Mouse (Mus musculus) MEL (cell line): ENCODE data around the gene Fnbp1l. TPM values are rescaled to one million over a fixed set of nuclear protein-coding genes. Genes with fewer than 3 reads are reported as not detected.

Experiments
- DNase-seq: peaks from one replicate; pipeline ENCODE4 v3.0.0; 2011; ENCODE audit warnings: low read depth, low spot score
- H3K27ac ChIP-seq: 2 replicates; pipeline ENCODE4 v1.5.1; 2012; ENCODE audit warnings: low read depth, mild to moderate bottlenecking, control low read depth, low read length, moderate library complexity; ENCODE audit not compliant: control insufficient read depth
- H3K27me3 ChIP-seq, 2 experiments: fragments of 150-350 bp in 1 of 2; sonication (generic) in 1 of 2; 2 replicates each; pipeline ENCODE4 v1.6.1; 2012; ENCODE audit warnings: low read length in 2 of 2, mild to moderate bottlenecking in 2 of 2, improper control_type of control experiment in 1 of 2, moderate library complexity in 1 of 2; ENCODE audit not compliant: insufficient read depth in 2 of 2, control insufficient read depth in 1 of 2
- H3K36me3 ChIP-seq, 2 experiments: 2 replicates each; pipeline ENCODE4 v1.6.1; 2012 to 2014; ENCODE audit warnings: low read length in 2 of 2, improper control_type of control experiment in 1 of 2, inconsistent platforms in 1 of 2, mild to moderate bottlenecking in 1 of 2; ENCODE audit not compliant: insufficient read depth in 2 of 2, control insufficient read depth in 1 of 2
- H3K4me1 ChIP-seq, 2 experiments: fragments of 150-350 bp in 1 of 2; sonication (generic) in 1 of 2; 2 replicates each; pipeline ENCODE4 v1.6.1; 2012; ENCODE audit warnings: low read length in 2 of 2, improper control_type of control experiment in 1 of 2, mild to moderate bottlenecking in 1 of 2; ENCODE audit not compliant: insufficient read depth in 2 of 2, control insufficient read depth in 1 of 2
- H3K4me3 ChIP-seq, 2 experiments: fragments of 150-350 bp in 1 of 2; sonication (generic) in 1 of 2; 2 replicates each; pipeline ENCODE4 v1.5.1; 2012; ENCODE audit warnings: low read depth in 2 of 2, low read length in 2 of 2, mild to moderate bottlenecking in 2 of 2, moderate library complexity in 2 of 2, control low read depth in 1 of 2, improper control_type of control experiment in 1 of 2; ENCODE audit not compliant: control insufficient read depth in 1 of 2, insufficient read depth in 1 of 2
- H3K79me2 ChIP-seq: 2 replicates; pipeline ENCODE4 v1.6.1; 2012; ENCODE audit warnings: mild to moderate bottlenecking, low read length, moderate library complexity; ENCODE audit not compliant: control insufficient read depth, poor library complexity, insufficient read depth
- H3K9ac ChIP-seq: 2 replicates; pipeline ENCODE4 v1.6.1; 2012; ENCODE audit warnings: low read depth, mild to moderate bottlenecking, control low read depth, low read length, moderate library complexity; ENCODE audit not compliant: control insufficient read depth, poor library complexity, severe bottlenecking
- H3K9me3 ChIP-seq: fragments of 150-350 bp; sonication (generic); replicated peaks from 2 replicates; pipeline ENCODE4 v1.6.1; 2012; ENCODE audit warnings: mild to moderate bottlenecking, low read length, improper control_type of control experiment, moderate library complexity; ENCODE audit not compliant: insufficient read depth
- CHD1 ChIP-seq: IDR thresholded peaks from 2 replicates; pipeline ENCODE4 v1.6.1; 2012; ENCODE audit warnings: low read depth, mild to moderate bottlenecking, inconsistent platforms, low read length, improper control_type of control experiment
- CTCF ChIP-seq, 3 experiments: IDR thresholded peaks in 2 of 3; conservative IDR thresholded peaks in 1 of 3; 2 replicates each; pipeline ENCODE4 v1.5.1; 2011 to 2012; ENCODE audit warnings: low read length in 3 of 3, low read depth in 2 of 3, mild to moderate bottlenecking in 2 of 3, improper control_type of control experiment in 1 of 3, inconsistent platforms in 1 of 3, mixed read lengths in 1 of 3, moderate library complexity in 1 of 3; ENCODE audit not compliant: control insufficient read depth in 1 of 3, insufficient read depth in 1 of 3, poor library complexity in 1 of 3, severe bottlenecking in 1 of 3
- EP300 ChIP-seq, 2 experiments: IDR thresholded peaks; 2 replicates each; pipeline ENCODE4 v1.6.1; 2011; ENCODE audit warnings: improper control_type of control experiment in 2 of 2, low read length in 2 of 2, low read depth in 1 of 2, mild to moderate bottlenecking in 1 of 2
- KAT2A ChIP-seq: conservative IDR thresholded peaks from 2 replicates; pipeline ENCODE4 v1.6.1; 2012; ENCODE audit warnings: low read depth, low read length, improper control_type of control experiment, inconsistent platforms
- MAFK ChIP-seq: IDR thresholded peaks from 2 replicates; pipeline ENCODE4 v1.6.1; 2011; ENCODE audit warnings: low read depth, mild to moderate bottlenecking, low read length, improper control_type of control experiment, borderline replicate concordance
- MAX ChIP-seq: IDR thresholded peaks from 2 replicates; pipeline ENCODE4 v1.6.1; 2011; ENCODE audit warnings: low read length, improper control_type of control experiment
- MAZ ChIP-seq: IDR thresholded peaks from 2 replicates; pipeline ENCODE4 v1.6.1; 2012; ENCODE audit warnings: low read depth, mild to moderate bottlenecking, inconsistent platforms, low read length, improper control_type of control experiment
- MXI1 ChIP-seq: IDR thresholded peaks from 2 replicates; pipeline ENCODE4 v1.6.1; 2011; ENCODE audit warnings: mild to moderate bottlenecking, low read depth, low read length, improper control_type of control experiment
- MYB ChIP-seq: IDR thresholded peaks from 2 replicates; pipeline ENCODE4 v1.6.1; 2011; ENCODE audit warnings: mild to moderate bottlenecking, low read depth, low read length, improper control_type of control experiment
- MYC ChIP-seq: IDR thresholded peaks from 2 replicates; pipeline ENCODE4 v1.6.1; 2011; ENCODE audit warnings: low read depth, mild to moderate bottlenecking, low read length, improper control_type of control experiment, moderate library complexity
- NRF1 ChIP-seq: IDR thresholded peaks from 2 replicates; pipeline ENCODE4 v1.6.1; 2014; ENCODE audit warnings: low read depth, mild to moderate bottlenecking, inconsistent platforms, low read length, improper control_type of control experiment, moderate library complexity; ENCODE audit not compliant: poor library complexity, insufficient read depth, severe bottlenecking
- POLR2A ChIP-seq, 2 experiments: IDR thresholded peaks; 2 replicates each; pipeline ENCODE4 v1.6.1; 2011 to 2012; ENCODE audit warnings: low read length in 2 of 2, mild to moderate bottlenecking in 2 of 2, control low read depth in 1 of 2, improper control_type of control experiment in 1 of 2, low read depth in 1 of 2, moderate library complexity in 1 of 2; ENCODE audit not compliant: control insufficient read depth in 1 of 2, insufficient read depth in 1 of 2, poor library complexity in 1 of 2
- POLR2AphosphoS2 ChIP-seq: IDR thresholded peaks from 2 replicates; pipeline ENCODE4 v1.6.1; 2011; ENCODE audit warnings: low read length, improper control_type of control experiment
- POLR2AphosphoS5 ChIP-seq: IDR thresholded peaks from 2 replicates; pipeline ENCODE4 v1.6.1; 2012; ENCODE audit warnings: low read depth, borderline replicate concordance, mild to moderate bottlenecking, inconsistent platforms, low read length, moderate library complexity, mixed read lengths
- RAD21 ChIP-seq: IDR thresholded peaks from 2 replicates; pipeline ENCODE4 v1.6.1; 2011; ENCODE audit warnings: mild to moderate bottlenecking, low read depth, low read length, improper control_type of control experiment
- SIN3A ChIP-seq: IDR thresholded peaks from 2 replicates; pipeline ENCODE4 v1.6.1; 2012; ENCODE audit warnings: low read length, improper control_type of control experiment, inconsistent platforms
- TCF12 ChIP-seq: IDR thresholded peaks from 2 replicates; pipeline ENCODE4 v1.6.1; 2014; ENCODE audit warnings: low read depth, mild to moderate bottlenecking, inconsistent platforms, low read length, improper control_type of control experiment, moderate library complexity
- USF1 ChIP-seq: IDR thresholded peaks from 2 replicates; pipeline ENCODE4 v1.6.1; 2014; ENCODE audit warnings: low read depth, mild to moderate bottlenecking, inconsistent platforms, low read length, improper control_type of control experiment, moderate library complexity
- ZMIZ1 ChIP-seq: IDR thresholded peaks from 2 replicates; pipeline ENCODE4 v1.6.1; 2012; ENCODE audit warnings: low read depth, mild to moderate bottlenecking, inconsistent platforms, low read length, improper control_type of control experiment, moderate library complexity
- ZNF384 ChIP-seq: IDR thresholded peaks from 2 replicates; pipeline ENCODE4 v1.6.1; 2012; ENCODE audit warnings: low read depth, mild to moderate bottlenecking, inconsistent platforms, low read length, improper control_type of control experiment
- polyA plus RNA-seq, 2 experiments: library from polyadenylated mRNA; stranded (reverse) in 1 of 2; unstranded in 1 of 2; fragments of >175 nt in 1 of 2; fragments of >200 nt in 1 of 2; gene quantifications; 2 replicates each; pipeline versions ENCODE4 v1.2.1 to v1.2.4; 2012; ENCODE audit warnings: low replicate concordance in 2 of 2, low read depth in 1 of 2; ENCODE audit not compliant: insufficient read length in 2 of 2, insufficient read depth in 1 of 2, missing spikeins in 1 of 2
- total RNA-seq: library from RNA; depleted of rRNA; stranded (reverse); fragments of 300-350 nt; gene quantifications from 2 replicates; pipeline ENCODE4 v1.2.3, GENCODE M21; 2012

The Fnbp1l gene
- total and polyA plus RNA-seq, 3 experiments = not detected

DNA sequence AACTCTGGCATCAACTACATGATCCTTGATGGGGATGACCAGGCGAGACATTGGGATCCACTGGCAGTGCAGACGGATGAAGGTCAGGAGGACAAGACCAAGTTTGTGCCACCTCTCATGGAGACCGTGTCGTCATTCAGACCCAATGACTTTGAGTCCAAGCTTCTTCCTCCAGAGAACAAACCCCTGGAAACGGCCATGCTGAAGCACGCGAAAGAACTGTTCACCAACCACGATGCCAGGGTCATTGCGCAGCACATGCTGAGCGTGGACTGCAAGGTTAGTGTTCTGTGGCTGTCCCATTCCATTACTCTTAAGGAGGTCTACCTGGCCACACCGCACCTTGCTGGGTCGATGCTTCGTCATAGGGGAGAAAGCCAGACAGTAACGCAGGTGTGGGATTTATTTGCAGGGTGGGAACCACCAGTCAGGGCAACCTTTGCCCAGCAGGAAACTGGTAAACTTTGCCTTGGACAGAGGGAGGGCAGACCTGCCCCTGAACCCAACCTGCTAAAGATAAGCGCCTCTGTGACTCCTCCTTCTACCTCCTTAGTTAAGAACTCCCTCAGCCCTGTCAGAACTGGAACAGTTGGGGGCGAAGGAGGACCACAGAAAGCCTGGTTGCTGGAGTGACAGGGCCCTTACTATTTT is 106.7 kb downstream of the Fnbp1l start:
- H3K27me3 ChIP-seq = no peaks in the 10 kb centered on the region
- no peak for TF ChIP-seq RAD21
- no peak for TF ChIP-seq MAFK
- TF ChIP-seq MAZ = no peak
- no peak for TF ChIP-seq POLR2AphosphoS2
- TF ChIP-seq MXI1 = no peak
- no peak for TF ChIP-seq CTCF (IDR thresholded peaks at IDR 0.05 in 2 of 3, conservative IDR thresholded peaks at IDR 0.05 in 1 of 3; ENCODE audit: control insufficient read depth in 1 of 3, insufficient read depth in 1 of 3, low read depth in 2 of 3, low read length in 3 of 3, poor library complexity in 1 of 3, severe bottlenecking in 1 of 3)
- TF ChIP-seq MAX = no peak
- TF ChIP-seq USF1 = no peak
- no peak for TF ChIP-seq TCF12
- TF ChIP-seq MYC = no peak
- no peak for TF ChIP-seq ZNF384
- TF ChIP-seq SIN3A = no peak
- TF ChIP-seq CHD1 = no peak
- TF ChIP-seq POLR2A (IDR thresholded peaks at IDR 0.05; ENCODE audit: control insufficient read depth in 1 of 2, insufficient read depth in 1 of 2, low read depth in 1 of 2, low read length in 2 of 2, poor library complexity in 1 of 2) = no peak
- no peak for TF ChIP-seq POLR2AphosphoS5
- TF ChIP-seq ZMIZ1 = no peak
- no peak for TF ChIP-seq MYB
- no peak for TF ChIP-seq NRF1
- TF ChIP-seq KAT2A = no peak
- TF ChIP-seq EP300 (IDR thresholded peaks at IDR 0.05; ENCODE audit: low read depth in 1 of 2, low read length in 2 of 2) = no peak
- H3K9ac ChIP-seq = no peak overlapping the region
- H3K27ac ChIP-seq = no peak overlapping the region
- no peaks in the 10 kb centered on the region for H3K4me1 ChIP-seq
- H3K79me2 ChIP-seq = no peaks in the 10 kb centered on the region
- no peaks in the 10 kb centered on the region for H3K36me3 ChIP-seq
- no peak for DNase-seq
- no peak overlapping the region for H3K4me3 ChIP-seq
- H3K9me3 ChIP-seq = no peaks in the 10 kb centered on the region

DNA sequence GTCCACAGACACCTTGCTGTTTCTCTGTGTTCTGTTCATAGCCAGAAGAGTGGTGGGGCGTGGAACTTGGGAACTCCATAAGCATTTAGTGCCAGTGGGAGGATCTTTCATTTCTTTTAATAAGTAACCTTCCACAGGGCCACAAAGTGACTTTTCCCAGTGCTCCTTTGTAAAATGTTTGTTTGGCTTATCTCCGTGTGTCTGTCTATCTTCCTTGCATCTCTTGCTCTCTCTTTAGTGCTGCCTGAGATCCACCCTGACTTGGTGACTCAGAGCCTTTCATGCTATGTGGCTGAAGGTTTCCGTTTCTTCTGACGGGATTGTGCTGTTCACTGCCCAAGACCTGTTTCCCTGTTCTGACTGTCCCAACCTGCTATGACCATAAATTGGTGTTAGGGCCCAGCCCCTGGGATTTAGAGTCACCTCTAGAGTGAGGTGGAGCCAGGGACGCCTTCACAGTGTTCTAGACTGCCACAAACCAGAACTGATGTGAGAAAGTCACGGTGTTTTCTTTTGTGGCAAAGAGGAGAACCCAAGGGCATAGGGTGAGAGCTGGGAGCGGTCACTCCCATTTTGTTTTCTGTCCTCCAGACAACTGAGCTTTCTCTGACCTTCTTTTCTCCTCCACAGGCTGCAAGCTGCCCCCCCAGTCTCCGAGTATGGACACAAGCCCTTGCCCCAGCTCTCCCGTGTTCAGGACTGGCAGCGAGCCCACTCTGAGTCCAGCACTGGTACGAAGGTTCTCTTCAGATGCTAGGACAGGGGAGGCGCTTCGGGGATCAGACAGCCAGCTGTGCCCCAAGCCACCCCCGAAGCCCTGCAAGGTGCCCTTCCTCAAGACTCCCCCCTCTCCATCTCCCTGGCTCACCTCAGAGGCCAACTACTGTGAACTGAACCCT is 107.5 kb downstream of the Fnbp1l start:
- Histone ChIP-seq H3K27ac (no peak overlapping the region), H3K9ac (no peak overlapping the region), H3K79me2 (no peaks in the 10 kb centered on the region), H3K36me3 (no peaks in the 10 kb centered on the region), H3K9me3 (no peaks in the 10 kb centered on the region), H3K4me3 (no peak overlapping the region), H3K4me1 (no peaks in the 10 kb centered on the region), H3K27me3 (no peaks in the 10 kb centered on the region)
- DNase-seq = no peak
- no peak for TF ChIP-seq CHD1
- TF ChIP-seq ZNF384 = no peak
